Mouse (Mus musculus): ENCODE data around the gene Plb1. TPM values are rescaled to one million over a fixed set of nuclear protein-coding genes. Genes with fewer than 3 reads are reported as not detected.
A peak's percentile ranks its signal among the peaks of the same experiment; 100 is the strongest.

Gene Plb1
- polyA plus RNA-seq, 1 experiment from 2014 or later = 1.2 TPM

DNA sequence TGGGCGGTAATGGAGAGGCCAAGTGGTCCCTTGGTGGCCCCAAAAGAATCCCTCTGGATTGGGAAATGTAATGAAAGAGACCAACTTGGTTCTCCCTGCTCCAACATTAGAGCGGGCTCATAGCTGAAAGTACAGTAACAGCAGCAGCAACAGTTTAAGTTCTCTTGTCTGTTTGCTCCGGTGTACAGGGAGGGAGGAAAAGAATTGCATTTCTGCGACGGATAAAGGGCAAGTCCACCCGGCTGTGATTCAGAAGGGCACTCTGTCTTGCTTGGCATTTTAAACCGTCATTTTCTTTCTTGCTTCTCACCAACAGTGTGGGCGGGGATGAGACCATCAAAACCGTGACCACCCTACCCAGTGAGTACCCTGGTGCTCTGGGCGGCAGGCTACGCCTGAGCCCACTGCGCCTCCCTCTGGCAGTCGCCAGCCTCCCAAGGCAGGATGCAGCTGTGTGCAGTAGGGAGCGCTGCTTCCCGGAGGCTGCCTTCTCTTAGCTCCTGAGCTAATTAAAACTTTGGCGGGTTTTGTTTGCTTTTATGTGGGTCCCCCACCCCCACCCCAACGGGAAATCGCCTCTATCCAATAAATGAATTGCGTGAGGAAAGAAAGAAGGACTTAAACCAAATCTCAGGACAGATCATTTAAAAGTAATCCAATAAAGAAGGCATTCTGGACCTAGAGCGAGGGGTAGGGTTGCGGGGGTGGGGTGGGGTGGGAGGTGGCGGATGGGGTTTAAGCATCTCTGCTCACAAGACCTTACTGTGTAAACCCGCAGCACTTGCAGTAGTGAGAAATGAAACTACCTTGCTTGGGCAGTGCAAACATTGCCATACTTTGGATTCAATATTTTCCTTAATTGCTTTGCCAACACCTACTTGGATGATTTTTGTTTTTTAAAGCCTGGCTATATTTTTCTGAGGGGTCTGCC lies 70.7 kb downstream of the Plb1 start:
- WGBS = 8% methylated on average over 23 of the region's 23 CpGs
- ATAC-seq (replicated peaks; ENCODE audit: low FRiP score, low TSS enrichment, low read depth) = peak; percentile 74; the same call in 1 of the 2 replicates
- no peaks in the 10 kb centered on the region for H3K36me3 ChIP-seq (ENCODE audit: control insufficient read depth, insufficient read depth, low read length)
- H3K9me3 ChIP-seq (ENCODE audit: control insufficient read depth, low read length) = no peaks in the 10 kb centered on the region
- no peaks in the 10 kb centered on the region; the same call in 1 of the 2 replicates for H3K4me1 ChIP-seq (replicated peaks; ENCODE audit: control insufficient read depth, insufficient read depth, low read length)
- H3K9ac ChIP-seq (ENCODE audit: low read length) = peak overlapping the region; percentile 29; the same call in 1 of the 2 replicates
- H3K4me3 ChIP-seq (ENCODE audit: low read depth, low read length) = peak overlapping the region; percentile 23
- H3K27ac ChIP-seq (ENCODE audit: low read depth) = no peak overlapping the region
- 0 out of 2 replicates have a peak, but pooled peaks cover 4% of the 10 kb centered on the region for H3K27me3 ChIP-seq (replicated peaks; ENCODE audit: control insufficient read depth, insufficient read depth, low read length)
- H3K4me2 ChIP-seq (ENCODE audit: low read length) = peak overlapping the region; percentile 52
- peak; percentile 77 for DNase-seq (ENCODE audit: low spot score)

DNA sequence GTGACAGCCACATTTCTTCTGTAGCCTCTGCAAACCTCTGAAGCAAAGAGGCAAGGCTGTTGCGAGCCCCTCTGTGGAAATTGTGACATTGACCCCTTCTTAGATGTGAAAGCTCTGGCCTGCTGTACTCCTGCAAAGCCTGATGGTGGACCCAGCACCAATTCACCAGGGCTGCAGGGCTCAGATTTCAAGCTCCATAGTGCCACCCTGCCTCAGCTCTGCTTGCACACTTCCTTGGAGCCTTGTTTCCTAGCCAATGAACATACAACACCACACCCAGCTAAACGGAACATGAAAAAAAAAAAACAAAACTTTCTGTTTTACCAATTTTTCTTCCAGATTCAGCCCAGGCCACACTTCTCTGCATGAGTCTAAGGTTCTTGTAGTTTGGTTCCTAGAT lies 74.6 kb downstream of the Plb1 start:
- no peak for ATAC-seq (replicated peaks; ENCODE audit: low FRiP score, low TSS enrichment, low read depth)
- no peak for DNase-seq (ENCODE audit: low spot score)
- WGBS = 53% methylated on average over 2 of the region's 2 CpGs
- Histone ChIP-seq H3K4me3 (ENCODE audit: low read depth, low read length) (no peak overlapping the region), H3K4me1 (replicated peaks; ENCODE audit: control insufficient read depth, insufficient read depth, low read length) (no peaks in the 10 kb centered on the region; the same call in 1 of the 2 replicates), H3K9me3 (ENCODE audit: control insufficient read depth, low read length) (no peaks in the 10 kb centered on the region), H3K9ac (ENCODE audit: low read length) (no peak overlapping the region), H3K27me3 (replicated peaks; ENCODE audit: control insufficient read depth, insufficient read depth, low read length) (0 out of 2 replicates have a peak, but pooled peaks cover 4% of the 10 kb centered on the region), H3K4me2 (ENCODE audit: low read length) (no peak overlapping the region), H3K27ac (ENCODE audit: low read depth) (no peak overlapping the region), H3K36me3 (ENCODE audit: control insufficient read depth, insufficient read depth, low read length) (no peaks in the 10 kb centered on the region)

DNA sequence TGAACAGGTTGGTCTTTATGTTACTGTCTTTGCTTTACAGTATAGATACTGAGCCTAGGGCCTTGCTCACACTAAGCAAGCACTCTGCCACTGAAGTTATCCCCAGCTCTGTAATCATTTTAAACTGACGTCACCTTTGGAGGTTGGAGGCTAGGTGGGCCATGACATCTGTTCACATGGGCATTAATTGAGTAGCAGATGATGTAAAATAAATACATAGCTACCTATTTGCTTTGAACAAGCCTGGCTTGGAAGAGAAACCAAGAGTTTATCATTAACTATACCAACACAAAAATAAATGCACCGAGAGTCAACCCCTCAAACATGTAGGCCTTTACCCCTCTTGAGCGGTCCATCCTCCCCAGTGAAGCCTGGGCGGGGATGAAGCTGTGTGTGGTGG lies 76.1 kb downstream of the Plb1 start:
- Histone ChIP-seq H3K36me3 (ENCODE audit: control insufficient read depth, insufficient read depth, low read length) (no peaks in the 10 kb centered on the region), H3K4me3 (ENCODE audit: low read depth, low read length) (no peak overlapping the region), H3K4me2 (ENCODE audit: low read length) (no peak overlapping the region), H3K9ac (ENCODE audit: low read length) (no peak overlapping the region), H3K4me1 (replicated peaks; ENCODE audit: control insufficient read depth, insufficient read depth, low read length) (no peaks in the 10 kb centered on the region), H3K9me3 (ENCODE audit: control insufficient read depth, low read length) (no peaks in the 10 kb centered on the region), H3K27ac (ENCODE audit: low read depth) (no peak overlapping the region), H3K27me3 (replicated peaks; ENCODE audit: control insufficient read depth, insufficient read depth, low read length) (0 out of 2 replicates have a peak, but pooled peaks cover 4% of the 10 kb centered on the region)
- DNase-seq (ENCODE audit: low spot score) = no peak
- 90% methylated on average over 4 of the region's 4 CpGs for WGBS
- ATAC-seq (replicated peaks; ENCODE audit: low FRiP score, low TSS enrichment, low read depth) = no peak

DNA sequence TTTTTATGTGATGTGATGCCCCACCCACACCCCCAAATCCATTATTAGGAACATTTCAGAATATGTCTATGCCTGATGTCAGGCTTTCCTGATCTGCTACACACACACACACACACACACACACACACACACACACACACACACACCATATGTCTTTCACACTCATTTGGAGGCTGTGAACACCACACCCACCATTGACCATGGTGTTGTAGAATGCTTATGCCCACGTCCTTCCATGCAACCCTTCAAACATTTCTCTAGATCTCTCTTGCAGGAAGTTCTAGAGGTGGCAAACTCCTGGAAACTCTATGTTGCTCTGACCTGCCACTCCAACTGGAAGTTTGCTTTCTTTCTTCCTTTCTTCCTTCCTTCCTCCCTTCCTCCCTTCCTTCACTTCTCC lies 77.2 kb downstream of the Plb1 start:
- DNase-seq (ENCODE audit: low spot score) (no peak), ATAC-seq (replicated peaks; ENCODE audit: low FRiP score, low TSS enrichment, low read depth) (no peak)
- Histone ChIP-seq H3K9me3 (ENCODE audit: control insufficient read depth, low read length) (no peaks in the 10 kb centered on the region), H3K4me2 (ENCODE audit: low read length) (no peak overlapping the region), H3K9ac (ENCODE audit: low read length) (no peak overlapping the region), H3K36me3 (ENCODE audit: control insufficient read depth, insufficient read depth, low read length) (no peaks in the 10 kb centered on the region), H3K4me3 (ENCODE audit: low read depth, low read length) (no peak overlapping the region), H3K27me3 (replicated peaks; ENCODE audit: control insufficient read depth, insufficient read depth, low read length) (0 out of 2 replicates have a peak, but pooled peaks cover under 1% of the 10 kb centered on the region), H3K4me1 (replicated peaks; ENCODE audit: control insufficient read depth, insufficient read depth, low read length) (0 out of 2 replicates have a peak, but pooled peaks cover 1% of the 10 kb centered on the region), H3K27ac (ENCODE audit: low read depth) (no peak overlapping the region)
- WGBS = 57% methylated on average over 1 of the region's 1 CpGs

DNA sequence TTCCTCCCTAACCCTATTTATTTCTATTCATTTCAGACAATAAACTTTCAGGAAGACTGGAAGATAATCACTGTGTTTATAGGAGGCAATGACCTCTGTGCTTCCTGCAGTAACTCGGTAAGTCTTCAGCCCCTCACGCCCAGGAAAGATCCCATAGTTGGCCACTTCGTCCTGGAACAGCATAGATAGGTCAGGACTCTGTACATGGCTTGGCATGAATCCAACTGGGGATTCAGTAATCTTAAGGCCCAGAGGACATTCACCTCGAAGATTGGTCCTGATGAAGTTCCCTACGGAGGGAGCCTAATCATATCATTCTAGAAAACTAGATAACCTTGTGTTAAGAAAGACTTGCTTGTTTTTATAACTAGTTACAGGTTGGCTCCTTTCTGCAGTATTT lies 78.3 kb downstream of the Plb1 start:
- Histone ChIP-seq H3K27ac (ENCODE audit: low read depth) (no peak overlapping the region), H3K4me1 (replicated peaks; ENCODE audit: control insufficient read depth, insufficient read depth, low read length) (0 out of 2 replicates have a peak, but pooled peaks cover 4% of the 10 kb centered on the region), H3K4me2 (ENCODE audit: low read length) (no peak overlapping the region), H3K9ac (ENCODE audit: low read length) (no peak overlapping the region), H3K27me3 (replicated peaks; ENCODE audit: control insufficient read depth, insufficient read depth, low read length) (no peaks in the 10 kb centered on the region), H3K4me3 (ENCODE audit: low read depth, low read length) (no peak overlapping the region), H3K36me3 (ENCODE audit: control insufficient read depth, insufficient read depth, low read length) (no peaks in the 10 kb centered on the region), H3K9me3 (ENCODE audit: control insufficient read depth, low read length) (no peaks in the 10 kb centered on the region)
- no peak for ATAC-seq (replicated peaks; ENCODE audit: low FRiP score, low TSS enrichment, low read depth)
- no peak for DNase-seq (ENCODE audit: low spot score)
- 73% methylated on average over 5 of the region's 5 CpGs for WGBS

DNA sequence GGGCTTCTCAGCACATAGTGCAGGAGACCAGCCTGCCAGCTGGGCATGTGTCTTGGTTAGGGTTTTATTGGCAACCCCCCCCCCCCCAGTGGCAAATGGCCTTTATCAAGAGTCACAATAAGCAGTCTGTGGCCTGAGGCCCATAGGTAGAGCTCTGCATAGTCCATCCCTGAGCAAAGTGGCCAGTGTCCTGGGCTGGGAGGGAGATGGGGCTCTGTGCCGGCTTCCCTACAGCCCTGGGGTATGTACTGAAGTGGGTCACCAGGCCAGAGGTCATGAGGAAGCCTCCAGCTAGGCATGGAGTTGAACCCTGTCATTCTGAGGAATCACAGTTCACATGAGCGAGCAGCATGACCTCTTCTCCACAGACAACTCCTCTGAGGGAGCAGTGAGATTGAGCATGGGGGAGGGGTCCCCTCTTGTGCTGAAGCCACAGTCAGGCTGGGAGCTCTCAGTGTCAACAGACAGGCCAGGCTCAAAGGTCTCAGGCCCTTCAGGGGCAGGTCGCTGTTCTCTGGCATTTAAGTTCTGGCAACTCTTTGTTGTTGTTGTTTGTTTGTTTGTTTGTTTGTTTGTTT lies 79.2 kb downstream of the Plb1 start:
- no peak for DNase-seq (ENCODE audit: low spot score)
- Histone ChIP-seq H3K4me1 (replicated peaks; ENCODE audit: control insufficient read depth, insufficient read depth, low read length) (0 out of 2 replicates have a peak, but pooled peaks cover 4% of the 10 kb centered on the region), H3K4me3 (ENCODE audit: low read depth, low read length) (no peak overlapping the region), H3K9ac (ENCODE audit: low read length) (no peak overlapping the region), H3K36me3 (ENCODE audit: control insufficient read depth, insufficient read depth, low read length) (no peaks in the 10 kb centered on the region), H3K4me2 (ENCODE audit: low read length) (no peak overlapping the region), H3K27me3 (replicated peaks; ENCODE audit: control insufficient read depth, insufficient read depth, low read length) (no peaks in the 10 kb centered on the region), H3K9me3 (ENCODE audit: control insufficient read depth, low read length) (no peaks in the 10 kb centered on the region), H3K27ac (ENCODE audit: low read depth) (no peak overlapping the region)
- ATAC-seq (replicated peaks; ENCODE audit: low FRiP score, low TSS enrichment, low read depth) = no peak
- WGBS = 49% methylated on average over 3 of the region's 3 CpGs

DNA sequence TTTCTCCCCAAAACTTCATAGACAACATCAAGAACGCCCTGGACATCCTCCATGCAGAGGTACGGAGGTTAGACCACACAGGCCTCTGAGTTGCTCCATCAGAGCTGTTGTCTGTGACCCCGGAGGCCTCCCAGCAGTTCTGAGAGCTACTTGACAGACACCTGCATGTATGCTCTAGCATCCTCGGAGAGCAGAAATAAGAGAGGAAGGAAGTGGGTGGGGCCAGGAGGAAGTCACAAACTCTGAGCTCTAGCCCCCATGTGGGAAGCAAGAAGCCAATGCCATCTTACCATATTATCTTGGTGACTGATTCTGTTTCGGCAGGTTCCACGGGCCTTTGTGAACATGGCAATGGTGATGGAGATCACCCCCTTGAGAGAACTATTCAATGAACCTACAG lies 81.2 kb downstream of the Plb1 start:
- 79% methylated on average over 6 of the region's 6 CpGs for WGBS
- H3K9me3 ChIP-seq (ENCODE audit: control insufficient read depth, low read length) = no peaks in the 10 kb centered on the region
- H3K27ac ChIP-seq (ENCODE audit: low read depth) = no peak overlapping the region
- no peaks in the 10 kb centered on the region for H3K27me3 ChIP-seq (replicated peaks; ENCODE audit: control insufficient read depth, insufficient read depth, low read length)
- H3K4me1 ChIP-seq (replicated peaks; ENCODE audit: control insufficient read depth, insufficient read depth, low read length) = 0 out of 2 replicates have a peak, but pooled peaks cover 4% of the 10 kb centered on the region
- H3K4me3 ChIP-seq (ENCODE audit: low read depth, low read length) = no peak overlapping the region
- ATAC-seq (replicated peaks; ENCODE audit: low FRiP score, low TSS enrichment, low read depth) (no peak), DNase-seq (ENCODE audit: low spot score) (no peak)
- no peaks in the 10 kb centered on the region for H3K36me3 ChIP-seq (ENCODE audit: control insufficient read depth, insufficient read depth, low read length)
- H3K4me2 ChIP-seq (ENCODE audit: low read length) = no peak overlapping the region
- H3K9ac ChIP-seq (ENCODE audit: low read length) = no peak overlapping the region

DNA sequence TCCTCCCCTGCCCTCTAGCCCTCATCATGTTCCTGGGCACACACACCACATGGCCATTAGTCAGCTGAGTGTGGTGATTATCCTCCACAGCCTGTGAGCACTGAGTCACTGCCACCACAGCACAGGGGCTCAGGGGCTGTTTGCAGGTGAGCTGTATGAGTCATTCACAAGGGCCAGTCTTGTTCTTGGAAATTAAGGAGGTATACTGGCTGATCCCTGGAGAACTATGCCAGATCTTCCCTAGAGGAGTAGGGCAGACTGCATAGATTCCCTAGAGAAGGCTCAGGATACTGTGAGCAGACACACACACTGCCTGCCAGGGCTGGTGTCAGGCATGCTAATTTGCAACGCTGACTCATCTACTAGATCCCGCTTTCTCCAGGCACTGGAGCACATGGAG lies 82.2 kb downstream of the Plb1 start:
- 47% methylated on average over 2 of the region's 2 CpGs for WGBS
- no peaks in the 10 kb centered on the region for H3K27me3 ChIP-seq (replicated peaks; ENCODE audit: control insufficient read depth, insufficient read depth, low read length)
- H3K4me1 ChIP-seq (replicated peaks; ENCODE audit: control insufficient read depth, insufficient read depth, low read length) = 0 out of 2 replicates have a peak, but pooled peaks cover 4% of the 10 kb centered on the region
- ATAC-seq (replicated peaks; ENCODE audit: low FRiP score, low TSS enrichment, low read depth) (peak; percentile 66; the same call in 1 of the 2 replicates), DNase-seq (ENCODE audit: low spot score) (no peak)
- no peak overlapping the region for H3K4me2 ChIP-seq (ENCODE audit: low read length)
- H3K9me3 ChIP-seq (ENCODE audit: control insufficient read depth, low read length) = no peaks in the 10 kb centered on the region
- H3K4me3 ChIP-seq (ENCODE audit: low read depth, low read length) = no peak overlapping the region
- H3K36me3 ChIP-seq (ENCODE audit: control insufficient read depth, insufficient read depth, low read length) = no peaks in the 10 kb centered on the region
- no peak overlapping the region for H3K9ac ChIP-seq (ENCODE audit: low read length)
- H3K27ac ChIP-seq (ENCODE audit: low read depth) = no peak overlapping the region

All from intestine, embryonic 14.5 days (tissue).